Mouse (Mus musculus): ENCODE measurements around the gene Dusp7. TPM values are rescaled to one million over a fixed set of nuclear protein-coding genes. Genes with fewer than 3 reads are reported as not detected.

The Dusp7 gene
- total RNA-seq (2021) = 10 to 100 TPM; 45.5 to 46.2 TPM
- long read RNA-seq, experiment 1, transcript Dusp7-201 (3 exons, 3,213 nt) = major isoform, 13 of 20 reads
- long read RNA-seq, experiment 1, partial matches to known transcripts = 1 of 20 reads
- long read RNA-seq, experiment 1, other reads (novel, unspliced or antisense) = 6 of 20 reads
- long read RNA-seq, experiment 2, partial matches to known transcripts = 6 of 10 reads
- long read RNA-seq, experiment 2, other reads (novel, unspliced or antisense) = 2 of 10 reads

DNA sequence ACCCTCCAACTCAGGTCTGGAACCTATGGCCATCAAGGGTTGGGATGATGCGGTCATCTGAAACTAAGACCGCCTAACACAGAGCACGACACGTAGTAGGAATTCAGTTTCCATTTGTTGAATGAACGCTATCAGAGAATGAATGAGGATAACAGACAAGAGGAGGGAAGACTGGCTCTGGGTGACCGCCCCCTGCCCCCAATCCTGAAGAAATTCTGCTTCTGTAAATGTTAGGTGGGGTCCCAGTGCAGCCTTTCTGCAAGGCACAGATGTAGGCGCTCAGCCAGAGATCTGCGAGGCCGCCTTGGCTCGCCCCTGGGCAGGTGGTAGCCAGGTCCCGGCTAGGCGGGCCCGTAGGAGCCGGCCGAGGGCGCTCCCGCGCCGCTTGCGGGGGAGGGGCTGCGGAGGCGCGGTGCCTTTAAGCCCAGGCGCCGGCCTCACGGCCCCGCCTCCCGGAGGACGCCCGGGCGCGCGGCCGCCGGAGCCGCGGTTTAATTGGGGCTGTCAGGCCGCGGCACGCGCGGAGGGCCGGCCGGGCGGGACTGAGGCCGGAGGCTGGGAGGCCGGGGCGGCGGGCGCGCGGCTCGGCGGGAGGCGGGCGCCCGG is at the start of gene Dusp7:
Gene Dusp7, plus strand, starts transcription at position 521 of the 606 bp plus-strand sequence.
- peak; percentile 85 to 93 for DNase-seq

GRCm38 (mm10) chr9:106319095-106319494 is 49.3 kb upstream of the Dusp7 start:
- DNase-seq = peak in 1 of 2 experiments; percentile 37

- peak; percentile 47 to 54 for DNase-seq
Measured at GRCm38 (mm10) chr9:106322497-106322896, 45.9 kb upstream of the Dusp7 start.

DNA sequence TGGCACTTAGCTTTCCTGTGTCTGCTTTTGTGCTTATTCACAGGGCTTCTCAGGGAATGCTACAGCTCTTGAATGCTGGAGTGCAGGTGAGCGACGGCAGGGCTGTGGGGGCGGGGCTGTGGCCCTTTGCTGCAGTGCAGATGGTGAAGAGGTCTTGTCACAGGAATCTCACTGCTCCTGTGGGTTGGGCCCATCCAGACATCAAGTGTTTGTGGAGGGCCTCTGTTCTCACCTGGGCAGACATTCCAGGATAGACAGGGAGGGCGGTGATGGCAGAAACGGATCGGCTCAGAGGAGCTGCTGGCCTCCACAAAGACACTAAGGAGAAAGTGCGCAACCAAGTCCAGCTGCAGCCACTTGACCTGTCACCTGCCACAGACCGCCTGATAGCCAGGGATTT is 42.2 kb upstream of the Dusp7 start:
- no peak for DNase-seq

DNA sequence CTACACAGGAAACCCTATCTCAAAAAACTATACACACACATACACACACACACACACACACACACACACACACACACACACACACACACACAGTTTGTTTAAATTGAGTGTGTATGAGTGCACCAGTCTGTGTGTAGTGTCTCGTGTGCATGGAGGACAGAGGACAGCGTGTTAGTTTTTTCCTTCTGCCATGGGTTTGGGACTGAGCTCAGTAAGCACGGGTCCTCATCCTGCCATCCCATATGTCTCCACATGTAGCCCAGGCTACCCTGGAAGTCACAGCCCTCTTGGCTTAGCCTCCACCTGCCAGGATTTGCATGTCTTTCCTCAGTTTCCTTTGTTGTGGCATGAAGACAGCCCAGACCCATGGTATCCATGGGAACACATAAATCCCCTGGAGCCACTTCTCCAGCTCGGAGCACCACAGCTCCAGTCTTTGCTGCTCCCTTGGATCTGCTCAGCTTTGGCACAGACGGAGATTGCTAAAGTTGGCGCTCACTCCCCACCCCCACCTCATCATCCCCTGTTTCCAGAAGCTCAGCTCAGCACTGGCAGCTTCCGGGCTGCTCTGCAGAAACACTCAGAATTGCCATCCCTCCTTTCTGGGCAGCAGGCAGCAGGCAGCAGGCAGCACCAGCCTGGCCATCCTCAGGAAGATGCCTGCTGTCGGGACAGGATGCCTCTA is 41.2 kb upstream of the Dusp7 start:
- DNase-seq = no peak

GRCm38 (mm10) chr9:106328068-106328610 is 40.3 kb upstream of the Dusp7 start:
- no peak for DNase-seq

GRCm38 (mm10) chr9:106328772-106329511 is 39.5 kb upstream of the Dusp7 start:
- no peak for DNase-seq

DNA sequence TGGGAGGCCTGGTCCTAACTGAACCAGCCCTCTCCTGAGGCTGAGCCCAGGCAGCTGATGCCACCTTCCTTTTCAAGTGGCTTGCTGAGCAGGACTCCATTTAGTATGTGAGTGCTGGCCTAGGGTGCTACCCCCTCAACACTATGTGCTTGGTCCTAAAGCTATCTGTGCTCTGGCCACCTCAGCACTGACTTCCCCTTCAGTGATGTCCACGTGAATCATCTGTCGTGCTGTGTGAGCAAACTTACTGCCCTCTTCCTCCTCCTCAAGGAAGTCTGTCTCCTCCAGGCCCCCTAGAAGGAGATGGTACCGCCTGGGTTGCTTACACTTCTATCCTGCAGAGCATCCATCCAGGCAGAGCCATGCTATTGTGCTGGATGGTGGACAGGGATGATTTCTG is 35.7 kb upstream of the Dusp7 start:
- DNase-seq = no peak

DNA sequence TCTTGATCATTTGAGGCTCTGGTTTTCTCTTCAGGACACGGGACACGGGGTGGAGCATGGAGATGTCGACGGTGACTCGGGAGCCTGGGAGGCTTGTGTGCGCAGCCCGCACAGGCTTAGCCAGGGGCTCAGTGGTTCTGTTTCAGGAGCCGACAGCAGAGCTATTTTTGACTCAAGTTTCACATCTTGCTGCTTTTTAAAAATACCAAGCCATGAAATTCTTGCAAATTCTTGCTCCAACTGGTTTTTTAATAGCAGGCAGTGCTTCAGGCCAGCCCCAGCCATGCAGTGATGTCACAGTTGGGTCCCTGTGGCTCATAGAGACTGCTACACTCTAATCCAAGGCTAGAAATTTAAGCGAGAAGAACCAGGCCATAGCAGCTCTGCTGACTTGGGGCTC is 30.8 kb upstream of the Dusp7 start:
- no peak for DNase-seq

DNA sequence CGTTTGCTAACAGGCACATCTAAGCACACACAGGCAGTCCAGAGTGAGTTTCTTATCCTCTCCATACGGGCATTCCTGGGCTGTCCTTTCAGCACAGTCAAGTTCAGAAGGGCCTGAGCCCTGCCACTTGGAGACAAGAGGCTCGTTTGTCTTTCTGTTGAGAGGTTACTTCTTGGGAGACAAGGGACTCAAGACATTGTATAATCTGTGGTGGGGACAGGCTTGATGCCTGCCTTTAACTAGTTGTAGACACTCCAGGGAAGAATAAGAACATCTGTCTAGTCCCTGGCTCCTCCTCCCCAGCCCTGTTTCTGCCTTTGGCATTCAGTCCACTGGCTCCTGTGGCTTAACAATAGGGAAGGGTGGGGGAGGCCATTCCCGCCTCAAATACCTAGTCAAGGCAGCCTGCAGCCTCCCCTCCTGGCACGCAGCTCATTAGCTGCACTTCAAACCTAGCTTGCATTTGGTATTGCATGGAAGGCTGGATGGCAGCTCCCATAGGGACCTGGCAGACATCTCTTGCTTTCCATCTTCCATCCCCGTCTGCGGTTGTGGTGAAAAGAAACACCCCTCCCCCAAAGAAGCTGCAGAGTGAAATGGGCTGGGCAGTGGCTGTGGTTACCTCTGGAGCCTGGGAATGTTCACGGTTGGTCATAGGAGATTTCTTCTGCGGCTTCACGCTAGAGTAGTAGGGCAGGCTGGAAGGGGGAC is 29.8 kb upstream of the Dusp7 start:
- no peak for DNase-seq

GRCm38 (mm10) chr9:106339173-106339558 is 29.3 kb upstream of the Dusp7 start:
- no peak for DNase-seq

GRCm38 (mm10) chr9:106339730-106340129 is 28.7 kb upstream of the Dusp7 start:
- no peak for DNase-seq

GRCm38 (mm10) chr9:106340501-106341312 is 27.7 kb upstream of the Dusp7 start:
- DNase-seq = no peak

DNA sequence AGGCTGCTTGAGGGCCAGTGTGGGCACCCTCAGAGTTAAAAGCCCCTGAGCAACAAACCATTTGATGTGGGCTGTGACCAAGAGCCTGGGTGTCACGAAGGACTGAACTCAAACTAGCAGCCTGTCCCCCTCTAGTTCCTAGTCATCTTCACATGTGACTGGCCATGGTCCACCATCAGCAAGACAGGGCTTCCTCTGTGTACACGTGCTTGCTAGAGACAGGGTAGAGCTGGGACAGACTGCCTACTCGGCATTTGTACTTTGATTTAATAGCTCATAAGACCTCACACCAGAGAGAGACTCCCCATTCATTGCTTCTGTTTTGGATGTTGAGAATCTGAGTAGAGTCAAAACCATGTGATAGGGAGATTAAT is 27.1 kb upstream of the Dusp7 start:
- no peak for DNase-seq

DNA sequence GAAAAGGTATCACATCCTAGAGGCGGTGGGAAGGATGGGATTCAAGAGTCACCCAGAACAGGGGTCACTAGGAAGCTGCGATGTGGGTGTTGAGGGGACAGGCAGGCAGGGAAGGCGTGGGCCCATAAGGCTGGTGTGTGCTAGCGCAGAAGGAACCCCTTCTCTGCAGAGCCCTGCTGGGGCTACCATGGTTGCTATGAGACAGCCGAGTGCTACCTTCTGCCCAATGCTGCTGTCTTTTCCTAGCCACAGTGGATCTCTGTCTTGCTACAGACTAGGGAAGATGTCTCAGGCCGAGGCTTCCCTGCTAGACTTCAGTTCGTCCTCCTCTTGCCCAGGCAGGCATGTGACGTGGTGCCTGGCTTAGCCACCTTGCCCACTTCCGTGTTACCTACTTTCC is 25.9 kb upstream of the Dusp7 start:
- no peak for DNase-seq

DNA sequence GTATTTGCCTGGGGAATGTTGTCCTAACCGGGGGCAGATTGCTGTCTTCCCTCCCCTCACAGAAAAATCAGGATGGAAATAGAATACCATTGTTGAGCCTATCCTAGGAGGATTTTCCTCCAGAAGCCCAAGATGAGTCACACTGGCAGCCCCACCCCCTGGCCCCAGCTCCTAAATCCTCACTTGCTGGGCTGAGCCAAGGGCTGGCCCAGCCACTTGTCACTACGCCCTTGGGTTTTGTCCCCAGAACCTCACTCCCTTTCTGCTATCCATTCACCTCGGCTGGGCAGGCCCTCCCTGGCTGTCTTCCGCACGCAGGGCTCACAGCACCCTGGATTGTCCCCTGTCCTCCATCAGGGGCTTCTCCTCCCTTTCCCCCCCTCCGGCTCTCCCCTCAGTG is 23.3 kb upstream of the Dusp7 start:
- DNase-seq = peak; percentile 87 to 90

- DNase-seq = no peak
Measured at GRCm38 (mm10) chr9:106345630-106346029, 22.8 kb upstream of the Dusp7 start.

- no peak for DNase-seq
Measured at GRCm38 (mm10) chr9:106348281-106348680, 20.2 kb upstream of the Dusp7 start.

GRCm38 (mm10) chr9:106349075-106349474 is 19.4 kb upstream of the Dusp7 start:
- DNase-seq = peak; percentile 60 to 68

- DNase-seq = no peak
Measured at GRCm38 (mm10) chr9:106351178-106351577, 17.3 kb upstream of the Dusp7 start.

DNA sequence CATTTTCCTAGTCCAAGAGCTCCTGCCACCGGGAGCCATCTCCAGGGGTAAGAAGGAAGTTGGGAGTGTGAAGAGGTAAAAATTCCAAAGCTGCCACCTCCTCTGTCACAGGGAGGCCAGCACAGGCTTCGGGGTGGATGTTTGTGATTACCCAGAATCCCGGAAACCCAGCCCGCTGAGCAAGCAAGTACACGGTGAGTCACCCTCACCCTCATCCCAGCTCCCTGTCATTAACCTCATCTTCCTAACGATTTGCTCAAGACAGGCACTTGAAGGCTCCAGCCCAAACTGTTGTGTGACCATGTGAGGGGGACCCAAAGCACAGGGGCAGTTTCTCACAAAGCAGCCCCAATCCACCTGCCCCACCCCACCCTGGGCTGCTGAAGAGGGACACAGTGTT is 14.7 kb upstream of the Dusp7 start:
- DNase-seq = peak in 1 of 2 experiments; percentile 51
